Mouse (Mus musculus): ENCODE measurements around the gene Usp7. TPM values are rescaled to one million over a fixed set of nuclear protein-coding genes. Genes with fewer than 3 reads are reported as not detected.
"Not testable (repeated sequence)": the region's sequence is repeated elsewhere in the genome, so short reads cannot be mapped to it uniquely, and the experiment has no call there.

The Usp7 gene
- total RNA-seq, 2 experiments from 2014 or later: 46.4 to 48.9 TPM

- no peak for DNase-seq
- intact Hi-C loops (cut with DNase I; ENCODE audit: low total_unique reads): no loop called here
Measured at GRCm38 (mm10) chr16:8790886-8791285, 1.2 kb downstream of the Usp7 start.

DNA sequence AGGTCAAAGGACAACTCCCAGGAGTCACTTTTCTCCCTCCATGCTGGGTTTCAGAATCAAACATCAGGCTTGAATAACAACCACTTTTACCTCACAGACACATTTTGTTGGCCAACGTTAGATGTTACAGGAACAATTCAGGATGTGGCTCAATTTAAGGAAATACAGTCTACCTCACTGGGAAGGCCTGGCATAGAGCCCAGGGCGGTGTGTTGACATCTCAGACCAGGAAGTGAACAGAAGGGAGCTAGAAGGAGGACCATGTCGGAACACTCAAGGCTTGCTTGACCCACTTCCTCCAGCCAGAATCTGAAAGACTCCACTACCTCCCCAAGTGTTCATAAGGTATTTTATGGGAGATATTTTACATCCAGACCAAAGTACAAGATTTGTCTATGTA lies 7.4 kb downstream of the Usp7 start:
- intact Hi-C loops (cut with DNase I; ENCODE audit: low total_unique reads): no loop called here

DNA sequence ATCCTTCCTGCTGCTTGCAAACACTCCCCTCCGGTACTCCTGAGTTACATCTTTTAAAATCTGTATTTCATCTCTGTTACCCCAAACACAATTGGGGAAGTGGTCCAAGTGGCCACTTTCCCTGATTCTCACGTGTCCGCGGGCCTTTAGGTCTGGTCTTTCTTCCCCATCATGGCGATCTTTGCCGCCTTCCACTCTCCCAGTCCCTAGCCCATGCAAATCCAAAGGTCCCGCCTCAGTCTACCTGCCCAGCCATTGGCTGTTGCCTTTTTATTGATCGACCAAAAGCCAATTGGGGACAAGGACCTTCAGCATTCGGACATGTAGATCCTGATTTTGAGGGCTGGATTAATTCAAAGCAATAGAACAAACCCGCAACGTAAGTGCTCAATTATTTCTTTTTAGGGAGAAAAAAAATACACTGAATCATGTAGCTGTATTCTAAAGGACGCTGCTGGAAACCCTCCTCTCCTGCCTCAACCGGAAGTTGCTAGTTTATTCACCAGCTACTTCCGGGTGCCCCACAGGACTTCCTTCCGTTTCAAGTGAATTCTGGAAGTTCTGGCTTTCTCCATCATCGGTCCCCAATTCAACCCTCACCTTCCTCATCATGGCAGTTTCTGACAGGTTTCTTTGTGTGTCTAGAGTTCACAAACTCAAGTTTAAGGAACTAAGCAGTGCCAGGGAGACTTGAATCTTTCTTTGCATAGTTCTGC lies 8.8 kb downstream of the Usp7 start:
- intact Hi-C loops (cut with DNase I; ENCODE audit: low total_unique reads): no loop called here
- no peak for DNase-seq

More for the DNA sequence above, 7.4 kb downstream of the Usp7 start:
- DNase-seq: peak; percentile 20

DNA sequence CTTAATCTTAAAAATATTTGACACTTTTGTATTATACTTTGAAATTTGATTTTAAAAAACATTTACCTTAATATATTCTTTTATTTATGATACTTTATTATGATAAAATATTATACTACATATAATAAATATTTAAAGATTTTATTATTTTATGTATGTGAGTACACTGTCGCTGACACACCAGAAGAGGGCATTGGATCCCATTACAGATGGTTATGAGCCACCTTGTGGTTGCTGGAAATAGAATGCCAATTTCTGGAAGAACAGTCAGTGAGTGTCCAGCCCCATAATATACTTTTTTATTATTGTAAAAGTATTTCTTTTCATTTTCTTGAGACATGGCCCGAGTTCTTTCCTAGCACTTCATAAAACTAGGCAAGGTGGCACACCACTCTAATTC lies 10.4 kb downstream of the Usp7 start:
- no peak for DNase-seq
- intact Hi-C loops (cut with DNase I; ENCODE audit: low total_unique reads): no loop called here

- DNase-seq: no peak
- intact Hi-C loops (cut with DNase I; ENCODE audit: low total_unique reads): no loop called here
Measured at GRCm38 (mm10) chr16:8781191-8781590, 10.9 kb downstream of the Usp7 start.

- no peak for DNase-seq
- intact Hi-C loops (cut with DNase I; ENCODE audit: low total_unique reads): no loop called here
Measured at GRCm38 (mm10) chr16:8780187-8780586, 11.9 kb downstream of the Usp7 start.

DNA sequence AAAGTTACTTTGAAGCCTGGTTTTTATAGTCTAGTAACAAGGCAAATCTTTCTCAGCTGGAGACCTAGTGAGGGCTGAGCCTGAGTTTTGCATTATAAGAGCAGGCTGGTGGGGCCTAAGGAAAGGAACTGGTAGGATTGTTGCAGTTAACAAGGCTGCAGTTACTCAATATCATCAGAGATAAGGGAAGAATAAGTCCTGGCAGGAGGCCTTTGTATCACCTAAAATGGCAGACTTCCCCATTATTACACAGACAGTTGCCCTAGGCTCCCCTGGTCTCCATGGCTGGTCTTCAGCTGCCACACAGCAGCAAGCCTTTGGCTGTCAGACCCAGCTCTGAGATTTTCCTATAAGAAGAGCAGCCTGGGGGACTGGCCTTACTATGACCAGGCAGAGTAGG lies 13.4 kb downstream of the Usp7 start:
- intact Hi-C loops (cut with DNase I; ENCODE audit: low total_unique reads): no loop called here
- no peak for DNase-seq

- DNase-seq: no peak
- intact Hi-C loops (cut with DNase I; ENCODE audit: low total_unique reads): no loop called here
Measured at GRCm38 (mm10) chr16:8777202-8777601, 14.9 kb downstream of the Usp7 start.

- intact Hi-C loops (cut with DNase I; ENCODE audit: low total_unique reads): no loop called here
- DNase-seq: no peak
Measured at GRCm38 (mm10) chr16:8776634-8777033, 15.5 kb downstream of the Usp7 start.

- intact Hi-C loops (cut with DNase I; ENCODE audit: low total_unique reads): no loop called here
- DNase-seq: no peak
Measured at GRCm38 (mm10) chr16:8771086-8771485, 21.0 kb downstream of the Usp7 start.

DNA sequence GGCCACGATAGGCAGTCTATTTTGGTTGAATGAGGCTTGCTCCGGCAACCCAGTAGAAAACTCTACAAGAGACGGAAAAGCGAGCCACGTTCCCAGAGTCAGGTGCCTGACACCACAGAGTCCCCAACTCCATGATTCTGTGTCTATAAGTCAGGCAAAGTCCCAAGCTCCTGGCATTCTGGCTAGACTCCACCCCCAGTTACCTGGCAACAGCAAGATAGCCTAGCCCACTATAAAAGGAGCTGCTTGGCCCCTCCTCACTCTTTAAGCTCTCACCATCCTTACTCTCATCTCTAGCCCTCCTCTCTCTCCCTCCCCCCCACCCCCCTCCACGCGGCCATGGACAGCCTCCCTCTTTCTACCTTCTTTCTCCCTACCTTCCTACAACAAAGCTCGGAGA lies 21.8 kb downstream of the Usp7 start:
- intact Hi-C loops (cut with DNase I; ENCODE audit: low total_unique reads); DNase-seq: not testable (repeated sequence)

DNA sequence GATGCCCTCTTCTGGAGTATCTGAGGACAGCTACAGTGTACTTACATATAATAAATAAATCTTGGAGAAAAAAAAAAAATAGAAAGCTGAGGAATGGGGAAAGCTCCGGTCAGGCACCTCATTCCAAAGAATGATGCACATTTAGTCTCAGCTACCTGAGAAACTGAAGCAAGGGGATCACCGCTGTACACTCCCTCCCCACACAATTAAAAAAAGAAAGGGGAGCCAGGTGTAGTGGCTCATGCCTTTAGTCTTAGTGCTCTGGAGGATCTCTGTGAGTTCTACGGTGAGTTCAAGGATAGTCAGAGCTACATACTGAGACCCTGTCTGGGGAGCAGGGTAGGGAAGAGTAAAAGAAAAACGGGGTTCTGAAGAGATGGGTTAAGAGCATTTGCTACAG lies 22.6 kb downstream of the Usp7 start:
- intact Hi-C loops (cut with DNase I; ENCODE audit: low total_unique reads): loop anchor here (2.0 kb wide), 1 partner anchor 83 kb away; no protein-coding TSS in a partner anchor
- no peak for DNase-seq

DNA sequence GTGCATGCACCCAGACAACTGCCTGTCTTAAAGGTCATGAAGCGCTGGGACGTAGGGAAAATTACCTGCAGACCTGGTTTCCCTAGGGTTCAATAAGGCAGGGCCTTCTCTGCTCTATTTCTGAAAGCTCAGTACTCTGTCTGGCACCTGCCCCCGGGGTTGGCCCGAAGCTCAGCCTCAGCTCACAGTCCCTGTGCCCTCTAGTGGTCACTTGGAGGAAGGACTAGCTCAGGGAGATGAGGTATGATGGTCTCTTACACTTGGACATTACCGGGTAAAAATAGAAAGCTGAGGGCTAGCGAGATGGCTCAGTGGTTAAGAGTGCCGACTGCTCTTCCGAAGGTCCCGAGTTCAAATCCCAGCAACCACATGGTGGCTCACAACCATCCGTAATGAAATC lies 23.0 kb downstream of the Usp7 start:
- intact Hi-C loops (cut with DNase I; ENCODE audit: low total_unique reads): loop anchor here (2.0 kb wide), 1 partner anchor 82 kb away; no protein-coding TSS in a partner anchor
- peak; percentile 82 for DNase-seq

DNA sequence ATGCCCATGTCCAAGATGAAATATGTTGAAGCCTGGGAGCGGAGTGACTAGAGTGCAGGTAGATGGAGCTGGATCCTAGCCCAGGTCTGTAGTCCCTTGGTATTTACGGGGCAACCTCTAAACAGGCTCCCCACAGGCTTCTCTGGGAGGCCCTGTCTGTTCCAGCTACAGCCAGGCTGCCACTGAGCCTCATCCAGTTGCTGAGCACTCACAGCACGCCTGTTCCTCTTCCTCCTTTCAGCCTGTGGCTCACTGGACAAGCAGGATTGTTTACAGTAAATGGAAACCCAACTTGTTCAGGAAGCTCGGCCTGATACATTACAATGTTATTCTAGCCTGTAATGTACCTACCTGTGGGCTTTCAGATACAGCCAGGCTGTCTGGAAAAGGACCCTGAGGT lies 23.5 kb downstream of the Usp7 start:
- intact Hi-C loops (cut with DNase I; ENCODE audit: low total_unique reads): loop anchor here (2.0 kb wide), 1 partner anchor 82 kb away; no protein-coding TSS in a partner anchor
- DNase-seq: no peak

GRCm38 (mm10) chr16:8768071-8768470 lies 24.0 kb downstream of the Usp7 start:
- intact Hi-C loops (cut with DNase I; ENCODE audit: low total_unique reads): loop anchor here (2.0 kb wide), 1 partner anchor 81 kb away; no protein-coding TSS in a partner anchor
- no peak for DNase-seq

DNA sequence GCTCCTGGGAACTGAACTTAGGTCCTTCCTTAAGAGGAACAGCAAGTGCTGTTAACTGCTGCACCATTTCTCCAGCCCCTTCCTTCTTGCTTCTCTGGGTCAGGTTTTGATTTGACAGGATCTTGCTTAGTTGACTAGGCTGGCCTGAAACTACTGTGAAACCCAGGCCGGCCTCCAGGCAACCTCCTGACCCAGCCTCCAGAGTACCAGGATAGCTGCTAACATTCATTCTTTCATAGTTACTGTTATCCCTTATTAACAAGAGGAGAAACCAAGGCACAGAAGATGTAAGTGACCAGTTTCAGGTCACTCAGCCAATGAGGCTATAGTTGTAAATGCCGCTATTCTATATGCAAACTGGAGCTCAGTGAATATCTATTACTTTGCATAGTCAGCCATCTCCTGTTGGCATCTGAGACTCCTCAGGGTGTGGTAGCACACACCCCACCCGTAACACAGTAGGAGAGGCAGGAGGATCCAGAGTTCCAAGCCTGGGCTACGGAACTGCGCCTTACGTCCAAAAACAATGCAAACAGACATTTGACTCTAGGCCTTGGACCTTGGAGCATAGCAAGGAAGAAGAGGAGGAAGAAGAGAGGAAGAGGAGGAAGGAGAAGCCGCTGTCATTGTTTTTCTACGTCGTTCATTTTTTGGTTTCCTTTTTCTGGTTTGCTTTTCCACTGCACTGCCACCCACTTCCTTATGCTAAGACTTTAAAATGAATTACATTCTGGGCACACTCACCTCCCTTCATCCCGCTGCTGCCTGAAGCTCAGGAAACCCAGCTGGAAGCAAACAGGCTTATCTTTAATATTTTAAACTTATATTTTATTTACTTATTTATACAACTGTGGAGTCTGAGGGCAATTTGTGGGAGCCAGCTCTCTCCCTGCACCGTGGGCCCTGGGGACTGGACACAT lies 24.7 kb downstream of the Usp7 start:
- intact Hi-C loops (cut with DNase I; ENCODE audit: low total_unique reads): loop anchor here (2.0 kb wide), 1 partner anchor 81 kb away; no protein-coding TSS in a partner anchor
- DNase-seq: no peak

DNA sequence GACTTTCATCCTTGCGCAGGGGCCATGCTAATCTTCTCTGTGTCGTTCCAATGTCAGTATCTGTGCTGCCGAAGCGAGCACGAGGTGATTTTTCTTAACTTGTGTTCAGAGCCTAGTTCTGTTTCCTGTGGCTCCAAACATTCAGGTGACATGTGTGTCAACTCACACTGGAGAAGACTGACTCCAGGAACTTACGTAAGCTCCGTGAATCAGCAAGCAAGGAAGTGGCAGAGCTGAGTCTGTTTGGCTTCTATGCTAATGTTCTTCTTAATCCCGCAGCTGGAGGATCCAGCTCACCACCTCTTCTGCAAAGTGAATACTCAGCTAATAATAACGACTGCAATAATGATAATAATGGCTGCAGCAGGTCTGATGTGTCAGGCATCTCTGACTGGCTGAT lies 25.9 kb downstream of the Usp7 start:
- intact Hi-C loops (cut with DNase I; ENCODE audit: low total_unique reads): no loop called here

GRCm38 (mm10) chr16:8764124-8764907 lies 27.8 kb downstream of the Usp7 start:
- intact Hi-C loops (cut with DNase I; ENCODE audit: low total_unique reads): no loop called here
- DNase-seq: no peak

More for the DNA sequence above, 25.9 kb downstream of the Usp7 start:
- no peak for DNase-seq

DNA sequence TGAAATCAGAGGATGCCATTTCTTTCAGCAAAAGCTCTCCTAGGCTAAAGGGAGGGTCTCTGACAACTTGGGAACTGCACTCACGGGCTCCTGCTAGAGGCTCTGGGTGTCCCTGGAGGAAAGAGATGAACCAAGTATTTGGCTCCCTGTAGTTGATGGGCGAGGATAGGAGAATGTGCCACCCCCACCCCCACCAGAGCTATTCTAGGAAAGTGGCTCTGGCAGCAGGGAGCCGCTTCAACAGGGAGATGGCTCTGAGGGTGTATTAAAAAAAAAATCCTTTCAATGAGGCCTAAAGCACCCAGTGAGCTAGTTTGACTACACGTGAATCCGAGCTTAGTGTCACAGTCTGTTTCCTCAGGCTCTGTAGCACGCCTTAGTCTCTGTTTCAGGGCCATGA lies 29.1 kb downstream of the Usp7 start:
- DNase-seq: no peak
- intact Hi-C loops (cut with DNase I; ENCODE audit: low total_unique reads): no loop called here

DNA sequence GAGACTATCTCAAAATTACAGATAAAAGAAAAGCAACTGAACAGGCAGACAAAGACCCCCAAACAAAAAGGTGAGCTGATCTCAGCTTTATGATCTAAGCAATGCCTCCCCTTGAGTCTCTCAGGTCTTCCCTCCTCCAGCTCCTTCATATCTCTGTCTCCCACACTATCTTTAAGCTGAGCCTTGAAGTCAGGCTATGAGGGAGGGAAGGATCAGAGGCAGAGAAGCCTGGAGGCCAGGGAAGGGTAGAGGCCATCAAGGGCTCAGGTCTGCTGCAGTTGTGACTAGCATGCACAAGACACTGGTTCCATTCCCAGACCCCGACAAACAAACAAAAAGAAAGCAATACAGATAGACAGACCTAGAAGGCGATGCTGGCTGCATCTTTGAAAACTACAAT lies 30.2 kb downstream of the Usp7 start:
- intact Hi-C loops (cut with DNase I; ENCODE audit: low total_unique reads): no loop called here
- DNase-seq: no peak
